Mouse (Mus musculus) macrophage (primary cell): ENCODE data around the gene Btnl9. TPM values are rescaled to one million over a fixed set of nuclear protein-coding genes. Genes with fewer than 3 reads are reported as not detected.
A peak's percentile ranks its signal among the peaks of the same experiment; 100 is the strongest.

Source experiments
- H3K27ac ChIP-seq: fragments of 350-480 bp; formaldehyde crosslinking; 2 replicates; pipeline ENCODE4 v1.9.0; 2021
- H3K36me3 ChIP-seq: fragments of 350-480 bp; formaldehyde crosslinking; 2 replicates; pipeline ENCODE4 v1.9.0; 2021; ENCODE audit errors: inconsistent target
- H3K4me3 ChIP-seq: fragments of 350-480 bp; formaldehyde crosslinking; 2 replicates; pipeline ENCODE4 v1.9.0; 2021; ENCODE audit errors: inconsistent target
- H3K79me2 ChIP-seq: fragments of 350-480 bp; formaldehyde crosslinking; 2 replicates; pipeline ENCODE4 v1.9.0; 2021; ENCODE audit errors: inconsistent target
- WGBS: methylation state at CpG from one replicate; pipeline ENCODE4 v1.1.7; 2026; ENCODE audit warnings: inconsistent platforms; ENCODE audit not compliant: missing documents; 5-methylcytosine and 5-hydroxymethylcytosine counted together
- polyA plus RNA-seq: library from polyadenylated mRNA; stranded (reverse); fragments of 250-400 nt; gene quantifications from 3 replicates; pipeline ENCODE4 v1.2.4, GENCODE M21; 2018; ENCODE audit warnings: inconsistent platforms
- total RNA-seq, 78 experiments: library from RNA; depleted of rRNA; stranded (reverse); fragments of 250-400 nt; gene quantifications; 1 replicate in 9 of 78; 2 replicates in 24 of 78; 3 replicates in 43 of 78; 4 replicates in 2 of 78; pipeline ENCODE4 v1.2.4; 2018; ENCODE audit warnings: inconsistent platforms in 56 of 78

Btnl9 gene
- total RNA-seq (2018; cell fraction: chromatin; rRNA removed) = under 1 TPM in 3 of 26 experiments, not detected in 23; 0.16 to 0.29 (median 0.23) TPM
- total RNA-seq (2018; cell fraction: cytosol; rRNA removed) = under 1 TPM in 13 of 26 experiments, not detected in 13; 0.03 to 0.21 (median 0.05) TPM
- total RNA-seq (2018; cell fraction: nucleus; rRNA removed) = under 1 TPM in 2 of 26 experiments, not detected in 24; 0.20 to 0.57 TPM
- 0.06 TPM in 1 of 3 replicates, not detected in the others for polyA plus RNA-seq

- Histone ChIP-seq H3K27ac (no peak within 1 kb of the TSS), H3K36me3 (no peaks in the 10 kb centered on the region), H3K79me2 (no peaks in the 10 kb centered on the region), H3K4me3 (no peak within 1 kb of the TSS)
- 61% methylated on average over 7 of the region's 8 CpGs for WGBS
Observed at GRCm38 (mm10) chr11:49186955-49187488, at the start of gene Btnl9. Gene Btnl9 (minus strand): TSS chr11:49187159.

- no peak overlapping the region for H3K27ac ChIP-seq
- H3K4me3 ChIP-seq = no peak overlapping the region
- H3K36me3 ChIP-seq = no peaks in the 10 kb centered on the region
- no peaks in the 10 kb centered on the region for H3K79me2 ChIP-seq
- WGBS = 33% methylated on average over 1 of the region's 3 CpGs
Observed at GRCm38 (mm10) chr11:49235459-49236207, 48.7 kb upstream of the Btnl9 start.

DNA sequence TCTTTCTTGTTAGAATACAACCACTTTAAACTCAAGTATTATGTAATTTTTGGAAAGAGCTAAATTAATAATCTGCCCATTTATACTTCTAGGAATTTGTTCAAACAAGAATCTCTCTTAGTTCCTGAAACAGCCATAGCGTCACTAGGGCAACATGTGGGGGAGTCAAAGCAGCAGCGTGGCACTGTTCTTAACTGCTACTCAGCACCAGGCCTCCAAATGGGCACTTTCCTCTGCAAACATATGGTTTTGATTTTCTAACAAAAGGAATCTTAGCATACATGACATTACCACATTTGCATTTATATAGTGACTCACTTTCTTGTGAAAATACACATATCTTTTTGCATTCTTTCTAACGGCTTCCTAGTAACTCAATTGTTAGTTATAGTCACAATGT, 45.8 kb upstream of the Btnl9 start:
- H3K27ac ChIP-seq = no peak overlapping the region
- no peak overlapping the region for H3K4me3 ChIP-seq
- H3K36me3 ChIP-seq = no peaks in the 10 kb centered on the region
- no peaks in the 10 kb centered on the region for H3K79me2 ChIP-seq
- 87% methylated on average over 3 of the region's 3 CpGs for WGBS

DNA sequence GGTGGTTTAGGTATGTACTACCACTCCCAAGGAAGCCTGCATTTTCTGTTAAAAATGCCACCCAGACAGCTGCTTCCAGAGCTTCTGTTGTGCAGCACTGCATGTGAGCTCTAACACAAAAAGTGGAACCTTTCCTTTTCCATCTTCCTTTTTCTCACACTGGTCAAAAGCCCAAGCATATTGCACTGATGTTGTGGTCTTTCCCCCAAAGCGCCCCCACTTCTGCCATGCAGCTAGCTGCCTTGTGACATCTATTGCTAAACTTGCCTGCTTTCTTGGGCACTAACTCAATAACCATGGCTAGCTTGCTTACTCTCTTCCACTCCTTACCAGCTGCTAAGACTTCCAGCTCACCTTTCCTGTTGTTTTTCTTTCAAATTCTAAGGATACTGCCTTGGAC, 37.5 kb upstream of the Btnl9 start:
- Histone ChIP-seq H3K36me3 (no peaks in the 10 kb centered on the region), H3K27ac (no peak overlapping the region), H3K4me3 (no peak overlapping the region), H3K79me2 (no peaks in the 10 kb centered on the region)
- WGBS = 8% methylated on average over 1 of the region's 1 CpGs

DNA sequence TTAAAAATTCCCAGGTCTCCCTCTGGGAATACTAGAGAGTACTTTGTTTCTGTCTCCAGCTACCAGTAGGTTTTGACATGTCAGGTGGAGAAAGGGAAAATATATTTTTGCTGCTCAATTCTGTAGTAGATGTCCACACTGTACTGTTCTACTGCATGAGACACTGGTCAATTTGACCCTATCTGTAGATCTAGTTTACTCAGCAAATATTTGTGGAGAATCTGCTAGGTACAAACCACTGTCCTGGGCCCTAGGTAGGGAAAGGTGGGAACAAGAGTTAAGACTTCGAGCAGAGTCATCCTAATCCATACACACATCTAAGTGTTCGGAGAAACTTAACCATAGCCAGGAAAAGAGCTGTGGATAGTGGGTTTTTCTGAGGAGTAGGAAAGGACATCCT, 32.3 kb upstream of the Btnl9 start:
- peaks cover 30% of the 10 kb centered on the region for H3K36me3 ChIP-seq
- no peak overlapping the region for H3K4me3 ChIP-seq
- 100% methylated on average over 2 of the region's 2 CpGs for WGBS
- peaks cover 4% of the 10 kb centered on the region; the same call in 1 of the 2 replicates for H3K79me2 ChIP-seq
- no peak overlapping the region for H3K27ac ChIP-seq

DNA sequence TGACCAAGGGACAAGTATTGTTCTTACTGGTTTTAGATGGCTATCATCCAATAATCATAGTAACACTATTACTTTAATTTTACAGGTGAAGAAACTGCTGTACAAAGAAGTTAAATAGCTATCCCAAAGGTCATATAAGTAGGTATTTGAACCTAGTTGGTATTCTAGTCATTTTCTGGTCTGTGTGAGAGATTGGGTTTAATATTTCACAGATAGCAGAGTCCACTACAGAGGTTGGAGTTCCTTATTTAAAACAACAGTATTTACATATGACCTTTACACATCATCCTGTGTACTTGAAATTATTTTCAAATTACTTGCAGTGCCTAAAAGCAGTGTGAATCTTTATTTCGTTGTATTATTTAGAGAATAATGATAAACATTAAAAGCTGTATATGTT, 26.5 kb upstream of the Btnl9 start:
- H3K27ac ChIP-seq = no peak overlapping the region
- 100% methylated on average over 1 of the region's 1 CpGs for WGBS
- H3K36me3 ChIP-seq = peaks cover 42% of the 10 kb centered on the region
- no peak overlapping the region for H3K4me3 ChIP-seq
- H3K79me2 ChIP-seq = peaks cover 61% of the 10 kb centered on the region

- H3K4me3 ChIP-seq = no peak overlapping the region
- H3K79me2 ChIP-seq = peaks cover 71% of the 10 kb centered on the region
- peaks cover 42% of the 10 kb centered on the region for H3K36me3 ChIP-seq
- H3K27ac ChIP-seq = no peak overlapping the region
Observed at GRCm38 (mm10) chr11:49212577-49212976, 25.6 kb upstream of the Btnl9 start.

- H3K27ac ChIP-seq = no peak overlapping the region
- H3K36me3 ChIP-seq = no peaks in the 10 kb centered on the region
- H3K79me2 ChIP-seq = peaks cover 87% of the 10 kb centered on the region
- H3K4me3 ChIP-seq = no peak overlapping the region
- WGBS = 71% methylated on average over 1 of the region's 1 CpGs
Observed at GRCm38 (mm10) chr11:49207495-49207894, 20.5 kb upstream of the Btnl9 start.

DNA sequence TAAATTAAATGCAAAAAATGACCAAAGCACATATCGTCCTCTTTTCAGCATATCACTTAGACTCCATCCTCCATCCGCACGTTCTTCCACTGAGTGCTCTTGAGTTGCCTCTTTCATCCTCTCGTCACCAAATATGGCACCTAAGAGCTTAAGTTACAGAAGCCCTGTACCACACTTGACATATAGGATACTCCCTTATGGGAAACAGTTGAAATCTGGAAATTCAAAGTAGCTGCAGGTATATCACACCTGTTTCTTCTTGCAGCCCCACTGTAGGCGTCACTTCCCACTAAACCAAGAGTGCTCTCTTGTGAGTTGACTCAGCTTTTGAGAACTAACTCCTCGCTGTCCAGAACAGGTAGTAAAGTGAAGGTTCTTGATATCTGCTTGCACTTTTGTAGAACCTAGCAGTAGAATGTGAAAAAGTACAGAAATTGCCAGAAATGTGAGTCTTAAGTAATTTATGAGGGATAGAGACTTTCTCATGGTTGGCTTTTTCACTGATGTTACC, 18.2 kb upstream of the Btnl9 start:
- 0 out of 2 replicates have a peak overlapping the region, but pooled peaks have one; percentile 99 for H3K27ac ChIP-seq
- H3K36me3 ChIP-seq = no peaks in the 10 kb centered on the region
- H3K79me2 ChIP-seq = peaks cover 82% of the 10 kb centered on the region
- peak overlapping the region; percentile 91; the same call in 1 of the 2 replicates for H3K4me3 ChIP-seq
- WGBS = 80% methylated on average over 6 of the region's 6 CpGs

GRCm38 (mm10) chr11:49203771-49204497, 17.0 kb upstream of the Btnl9 start:
- Histone ChIP-seq H3K79me2 (peaks cover 71% of the 10 kb centered on the region), H3K4me3 (peak overlapping the region; percentile 91), H3K27ac (peak overlapping the region; percentile 99), H3K36me3 (no peaks in the 10 kb centered on the region)
- WGBS = 1% methylated on average over 19 of the region's 24 CpGs

GRCm38 (mm10) chr11:49203129-49203768, 16.3 kb upstream of the Btnl9 start, which contains the start of gene Zfp62:
Gene Zfp62 (plus strand): TSS chr11:49203292.
- H3K27ac ChIP-seq = peak within 1 kb of the TSS; percentile 99
- H3K4me3 ChIP-seq = peak within 1 kb of the TSS; percentile 91
- H3K79me2 ChIP-seq = peaks cover 64% of the 10 kb centered on the region
- H3K36me3 ChIP-seq = no peaks in the 10 kb centered on the region
- WGBS = 1% methylated on average over 30 of the region's 47 CpGs

- Histone ChIP-seq H3K4me3 (peak overlapping the region; percentile 91), H3K36me3 (no peaks in the 10 kb centered on the region), H3K27ac (peak overlapping the region; percentile 99), H3K79me2 (peaks cover 57% of the 10 kb centered on the region)
- WGBS = 3% methylated on average over 10 of the region's 10 CpGs
Observed at GRCm38 (mm10) chr11:49202523-49203061, 15.6 kb upstream of the Btnl9 start.

DNA sequence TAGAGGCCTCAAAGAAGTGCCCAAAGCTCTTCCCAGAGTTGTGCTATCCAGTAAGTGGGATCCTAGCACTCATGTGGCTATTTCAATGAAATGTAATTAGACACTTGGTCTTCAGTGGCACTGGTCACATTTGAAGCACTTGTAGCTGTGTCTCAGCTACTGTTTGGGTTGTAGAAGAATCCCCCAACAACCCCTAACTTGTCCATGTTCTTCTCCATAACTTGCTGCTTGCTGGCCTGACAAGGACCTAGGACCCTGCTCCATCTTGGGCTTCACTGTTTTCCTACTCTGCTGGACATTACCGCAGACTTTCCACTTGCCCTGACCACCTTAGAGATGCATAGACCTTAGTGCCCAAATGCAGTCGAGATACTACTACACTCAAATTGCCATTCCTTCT, 15.1 kb upstream of the Btnl9 start:
- Histone ChIP-seq H3K27ac (peak overlapping the region; percentile 99), H3K4me3 (peak overlapping the region; percentile 91), H3K79me2 (peaks cover 52% of the 10 kb centered on the region), H3K36me3 (no peaks in the 10 kb centered on the region)
- WGBS = 56% methylated on average over 2 of the region's 2 CpGs

- Histone ChIP-seq H3K79me2 (peaks cover 43% of the 10 kb centered on the region), H3K4me3 (no peak overlapping the region), H3K27ac (peak overlapping the region; percentile 99), H3K36me3 (no peaks in the 10 kb centered on the region)
Observed at GRCm38 (mm10) chr11:49201142-49201541, 14.2 kb upstream of the Btnl9 start.
